Mouse (Mus musculus) B cell, adult (primary cell): ENCODE measurements around the gene Slc25a31. TPM values are rescaled to one million over a fixed set of nuclear protein-coding genes. Genes with fewer than 3 reads are reported as not detected.

Experiments used
- total RNA-seq: library from RNA; stranded (reverse); gene quantifications from 4 replicates; pipeline ENCODE4 v1.2.4, GENCODE M21; 2023; ENCODE audit not compliant: inconsistent age

Slc25a31 gene
- total RNA-seq, result not detected in 4 replicates

DNA sequence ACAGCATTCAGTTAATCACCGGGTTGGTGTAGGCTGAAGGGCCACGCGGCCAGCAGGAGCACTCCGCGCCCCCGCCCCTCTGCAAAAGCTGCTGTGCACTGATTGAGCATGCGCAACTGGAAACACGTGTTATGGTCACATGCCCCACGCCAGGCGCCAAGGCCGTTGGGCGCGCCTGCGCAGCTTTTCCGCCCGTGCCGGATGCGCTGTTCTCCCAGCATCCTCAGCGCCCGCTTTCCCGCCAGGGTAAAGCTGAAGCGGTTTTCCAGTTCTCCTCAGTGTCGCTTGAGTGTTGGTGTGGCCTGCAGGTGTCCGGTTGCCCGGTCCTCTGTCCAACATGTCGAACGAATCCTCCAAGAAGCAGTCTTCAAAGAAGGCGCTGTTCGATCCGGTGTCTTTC is at the start of gene Slc25a31:
Gene Slc25a31 (plus strand): TSS at position 201 of the 400 bp plus-strand sequence.

DNA sequence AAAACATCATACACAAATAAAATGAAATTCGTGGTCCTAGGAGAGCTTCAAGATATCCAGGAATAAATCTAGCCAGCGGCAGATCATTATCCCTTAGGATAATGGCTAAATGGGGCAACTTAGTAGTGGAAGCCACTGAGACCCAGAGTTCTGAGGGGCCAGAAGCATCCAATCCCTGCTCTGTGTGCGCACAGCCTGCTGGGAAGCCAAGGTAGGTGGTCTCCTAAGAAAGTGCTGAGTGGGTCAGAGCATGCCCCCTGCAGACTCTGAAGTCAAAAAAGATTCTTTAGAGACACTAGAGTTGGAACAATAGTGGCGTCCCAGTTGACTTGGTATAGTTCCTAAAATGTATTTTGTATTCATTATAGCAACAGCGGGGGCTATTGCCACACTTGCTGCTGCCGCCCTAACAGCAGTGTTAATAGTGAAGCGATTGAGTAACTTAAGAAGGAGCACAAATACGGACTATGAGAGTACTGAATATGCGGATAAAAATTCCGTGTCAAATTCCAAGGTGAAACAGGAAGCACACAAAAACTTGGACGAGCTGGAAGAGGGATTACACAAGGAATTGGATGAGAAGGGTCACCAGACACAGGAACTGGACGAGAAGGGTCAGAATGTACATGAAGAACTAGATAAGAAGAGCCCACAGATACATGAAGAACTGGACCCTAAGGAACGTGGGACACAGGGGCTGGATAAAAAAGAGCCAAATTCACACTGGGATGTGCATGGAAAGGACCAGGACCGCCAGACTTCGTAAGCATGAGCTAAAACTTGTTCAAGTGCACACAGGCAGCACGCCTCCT is 35.6 kb downstream of the Slc25a31 start, which contains the start of gene Hspa4l:
Gene Hspa4l (plus strand): TSS at position 472 of the 812 bp plus-strand sequence.

Other genes with a start within 250 kb of the Slc25a31 start
- gene Intu, start 177.6 kb upstream of the Slc25a31 start, total RNA-seq, result 0.90 to 2.4 TPM (median 1.6 TPM) in 4 replicates
- 6.7 to 12.8 TPM (median 10.0 TPM) in 4 replicates for gene Hspa4l, start 35.6 kb downstream of the Slc25a31 start, total RNA-seq
- 21.0 to 35.0 TPM (median 28.7 TPM) in 4 replicates for gene Plk4, start 91.2 kb downstream of the Slc25a31 start, total RNA-seq
- 13.6 to 15.6 TPM (median 14.7 TPM) in 4 replicates for gene Mfsd8, start 138.0 kb downstream of the Slc25a31 start, total RNA-seq
- 7.8 to 9.9 TPM (median 8.5 TPM) in 4 replicates for gene Abhd18, start 138.1 kb downstream of the Slc25a31 start, total RNA-seq
- not detected in 4 replicates for gene 1700034I23Rik, start 193.7 kb downstream of the Slc25a31 start, total RNA-seq
- gene Larp1b, start 241.0 kb downstream of the Slc25a31 start, total RNA-seq, result 14.8 to 21.9 TPM (median 18.0 TPM) in 4 replicates